Comparison of ENCODE assay signal across 21 mouse cellular contexts in the genomic region with DNA sequence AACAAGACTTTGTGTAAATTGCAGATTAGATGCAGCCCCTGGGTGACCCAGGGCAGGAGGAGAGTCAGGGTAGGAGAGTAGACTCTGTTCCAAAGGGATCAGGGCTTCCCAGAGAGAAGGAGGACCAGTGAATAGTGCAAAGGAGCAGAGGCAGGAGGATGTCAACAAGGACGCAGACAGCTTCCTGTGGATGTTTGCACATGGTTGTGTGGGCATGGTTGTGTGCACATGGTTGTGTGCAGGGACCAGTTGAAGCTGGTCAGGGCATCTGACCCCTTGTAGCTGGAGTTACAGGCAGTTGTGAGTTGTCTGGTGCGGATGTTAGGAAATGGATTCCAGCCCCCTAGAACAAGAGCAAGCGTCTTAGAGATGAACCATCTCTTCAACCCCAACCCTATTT. TPM values are rescaled to one million over a fixed set of nuclear protein-coding genes. Genes with fewer than 3 reads are reported as not detected.
"Had no signal": no experiment of that assay in that cellular context is flagged by ENCODE, and none has a peak within 500 bp of the region (broad histone marks: within the 10 kb centered on the region; RNA-seq: fewer than 3 reads in every experiment).

No protein-coding gene starts in this region.

- H3K27ac ChIP-seq: embryonic facial prominence, embryonic 10.5 days; embryonic facial prominence, embryonic 12.5 days; embryonic facial prominence, embryonic 13.5 days; embryonic facial prominence, embryonic 15.5 days; forebrain, embryonic 10.5 days; forebrain, embryonic 12.5 days; forebrain, embryonic 13.5 days; forebrain, embryonic 15.5 days; gastrocnemius, adult 2 months; heart, adult 2 months had no signal

- H3K9me3 ChIP-seq: embryonic facial prominence, embryonic 10.5 days; embryonic facial prominence, embryonic 12.5 days; embryonic facial prominence, embryonic 13.5 days; embryonic facial prominence, embryonic 15.5 days; forebrain, embryonic 10.5 days; forebrain, embryonic 12.5 days; forebrain, embryonic 13.5 days; forebrain, embryonic 15.5 days had no signal

- H3K4me3 ChIP-seq: embryonic facial prominence, embryonic 10.5 days; embryonic facial prominence, embryonic 12.5 days; embryonic facial prominence, embryonic 13.5 days; embryonic facial prominence, embryonic 15.5 days; erythroblast, embryonic 14.5 days; forebrain, embryonic 10.5 days; forebrain, embryonic 12.5 days; forebrain, embryonic 13.5 days; forebrain, embryonic 15.5 days; gastrocnemius, adult 2 months; heart, adult 2 months had no signal

- H3K4me1 ChIP-seq: embryonic facial prominence, embryonic 10.5 days; embryonic facial prominence, embryonic 12.5 days; embryonic facial prominence, embryonic 13.5 days; embryonic facial prominence, embryonic 15.5 days; forebrain, embryonic 10.5 days; forebrain, embryonic 12.5 days; forebrain, embryonic 13.5 days; forebrain, embryonic 15.5 days had no signal

- H3K36me3 ChIP-seq: embryonic facial prominence, embryonic 10.5 days; embryonic facial prominence, embryonic 12.5 days; embryonic facial prominence, embryonic 13.5 days; embryonic facial prominence, embryonic 15.5 days; forebrain, embryonic 10.5 days; forebrain, embryonic 12.5 days; forebrain, embryonic 15.5 days had no signal

- H3K27me3 ChIP-seq: embryonic facial prominence, embryonic 12.5 days; embryonic facial prominence, embryonic 13.5 days; embryonic facial prominence, embryonic 15.5 days; forebrain, embryonic 12.5 days; forebrain, embryonic 13.5 days; forebrain, embryonic 15.5 days had no signal

- DNase-seq: cerebellum, adult 2 months; cerebellum, adult 8-10 months; cerebellum, adult 9-10 months; cerebellum, adult 9-11 months; cerebellum, postnatal 36 days; forebrain, postnatal 0 days; gastrocnemius, postnatal 25 days had no signal

RNA-seq across cellular contexts. Expression of a gene that starts 12.3 kb away (rescaled TPM):
- total RNA-seq: forebrain, postnatal 0 days; gastrocnemius, adult 18-20 months; gastrocnemius, adult 8-10 months; gastrocnemius, postnatal 25 days had no signal
- polyA plus RNA-seq: erythroblast, embryonic 14.5 days; forebrain, embryonic 11.5 days had no signal
